Mouse (Mus musculus) testis, adult 2 months (tissue): Measurements from ENCODE around the gene Large2.
"Not testable (repeated sequence)": the region's sequence is repeated elsewhere in the genome, so short reads cannot be mapped to it uniquely, and the experiment has no call there.

Experiments
- CTCF ChIP-seq: fragments of 200-500 bp; IDR thresholded peaks from 2 replicates; pipeline ENCODE4 v1.5.1; 2012; ENCODE audit warnings: low read depth, mild to moderate bottlenecking, inconsistent platforms, low read length, moderate library complexity; ENCODE audit not compliant: control insufficient read depth, insufficient read depth, insufficient replicate concordance
- POLR2A ChIP-seq: fragments of 200-500 bp; IDR thresholded peaks from 2 replicates; pipeline ENCODE4 v1.6.1; 2012; ENCODE audit warnings: low read depth, mild to moderate bottlenecking, inconsistent platforms, low read length, moderate library complexity; ENCODE audit not compliant: control insufficient read depth

GRCm38 (mm10) chr2:92399877-92400276 is 25.2 kb upstream of the Large2 start:
- TF ChIP-seq CTCF, POLR2A: not testable (repeated sequence)
